Mouse (Mus musculus): ENCODE data around the gene Olfr959. TPM values are rescaled to one million over a fixed set of nuclear protein-coding genes. Genes with fewer than 3 reads are reported as not detected.

Olfr959 gene
- polyA plus RNA-seq, 1 experiment: not detected

DNA sequence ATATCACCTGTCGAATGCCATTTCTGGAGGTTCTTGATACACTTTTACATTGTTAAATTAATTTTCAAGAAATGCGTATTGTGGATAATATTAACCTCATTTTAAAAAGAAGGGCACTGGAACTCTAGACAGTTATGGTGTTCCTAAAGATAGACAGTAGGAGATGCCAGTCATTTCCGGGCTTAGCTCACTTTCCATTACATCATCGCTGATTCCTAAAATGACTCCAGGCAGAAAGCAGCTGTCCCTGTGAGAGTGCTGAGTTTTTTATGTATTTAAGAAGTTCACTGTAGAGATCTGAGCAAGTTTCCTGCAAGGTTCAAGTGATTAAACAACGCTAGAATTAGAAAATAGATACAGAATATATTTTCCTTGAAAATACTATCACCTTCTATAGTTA, 1.7 kb upstream of the Olfr959 start:
- H3K4me3 ChIP-seq (replicated peaks): no peak overlapping the region
- no peaks in the 10 kb centered on the region for H3K27me3 ChIP-seq (replicated peaks)
- H3K36me3 ChIP-seq (replicated peaks; ENCODE audit: low read length): no peaks in the 10 kb centered on the region
- H3K4me1 ChIP-seq: no peaks in the 10 kb centered on the region
- TF ChIP-seq GATA1 (IDR thresholded peaks at IDR 0.05; ENCODE audit: borderline replicate concordance, low read length) (no peak), FLI1 (IDR thresholded peaks at IDR 0.05; ENCODE audit: low read length) (no peak)
- peaks cover 7% of the 10 kb centered on the region; the same call in 1 of the 2 replicates for H3K9me3 ChIP-seq

DNA sequence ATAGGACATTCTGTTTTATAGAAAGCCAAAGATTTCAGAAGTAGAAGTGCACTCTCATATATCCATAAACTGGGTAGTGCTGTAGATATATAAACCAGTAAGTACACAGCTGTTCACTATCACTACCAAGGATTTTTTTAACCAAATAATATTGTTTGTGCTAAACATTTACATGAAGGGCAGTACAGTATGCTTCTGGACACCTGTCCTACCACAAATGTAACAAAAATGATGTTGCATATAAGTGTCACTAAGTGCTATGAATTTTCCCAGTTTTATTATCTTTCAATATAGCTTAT, 17.1 kb downstream of the Olfr959 start:
- Histone ChIP-seq H3K4me3 (replicated peaks) (no peak overlapping the region), H3K9me3 (no peaks in the 10 kb centered on the region), H3K36me3 (replicated peaks; ENCODE audit: low read length) (no peaks in the 10 kb centered on the region), H3K27me3 (replicated peaks) (no peaks in the 10 kb centered on the region), H3K4me1 (no peaks in the 10 kb centered on the region)
- TF ChIP-seq GATA1 (IDR thresholded peaks at IDR 0.05; ENCODE audit: borderline replicate concordance, low read length) (no peak), FLI1 (IDR thresholded peaks at IDR 0.05; ENCODE audit: low read length) (no peak)

DNA sequence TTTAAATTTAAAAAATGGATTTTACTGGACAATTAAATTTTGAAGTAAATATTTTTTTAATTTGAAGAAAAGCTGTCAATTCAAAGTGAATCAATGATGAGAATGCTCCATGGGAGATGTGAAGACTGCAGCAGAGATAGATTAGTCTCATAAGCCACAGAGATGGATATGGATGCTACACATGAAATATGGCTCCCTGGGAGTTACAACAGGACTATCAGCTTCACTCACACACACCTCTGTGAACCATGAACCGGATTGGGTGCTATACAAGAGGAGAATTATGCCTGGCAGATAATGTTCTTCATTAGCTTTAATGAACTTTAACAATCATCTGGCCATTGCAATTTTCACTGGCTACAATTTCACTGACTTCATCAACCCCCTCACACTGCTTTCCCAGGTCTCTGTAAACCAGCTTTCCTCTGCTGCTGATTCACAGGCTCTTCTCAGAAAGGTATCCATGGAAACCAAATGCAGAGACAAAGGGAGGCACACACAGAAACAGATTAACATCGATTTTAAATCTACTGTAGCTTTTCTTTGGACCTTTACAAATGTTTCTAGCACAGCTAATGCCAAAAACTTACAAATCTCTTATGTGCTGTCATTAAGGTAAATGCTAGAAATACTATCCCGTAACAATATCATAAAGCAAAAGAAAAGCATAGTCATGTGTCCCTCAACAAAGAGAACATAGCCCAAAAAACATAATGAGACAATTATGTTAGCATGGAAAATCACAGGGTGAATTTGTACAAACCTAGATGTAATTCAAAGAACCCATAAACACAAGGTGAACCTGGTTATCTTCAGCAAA, 17.6 kb downstream of the Olfr959 start:
- H3K27me3 ChIP-seq (replicated peaks): no peaks in the 10 kb centered on the region
- no peaks in the 10 kb centered on the region for H3K36me3 ChIP-seq (replicated peaks; ENCODE audit: low read length)
- TF ChIP-seq GATA1 (IDR thresholded peaks at IDR 0.05; ENCODE audit: borderline replicate concordance, low read length): no peak
- no peak for TF ChIP-seq FLI1 (IDR thresholded peaks at IDR 0.05; ENCODE audit: low read length)
- H3K4me1 ChIP-seq: no peaks in the 10 kb centered on the region
- H3K9me3 ChIP-seq: no peaks in the 10 kb centered on the region
- no peak overlapping the region for H3K4me3 ChIP-seq (replicated peaks)

DNA sequence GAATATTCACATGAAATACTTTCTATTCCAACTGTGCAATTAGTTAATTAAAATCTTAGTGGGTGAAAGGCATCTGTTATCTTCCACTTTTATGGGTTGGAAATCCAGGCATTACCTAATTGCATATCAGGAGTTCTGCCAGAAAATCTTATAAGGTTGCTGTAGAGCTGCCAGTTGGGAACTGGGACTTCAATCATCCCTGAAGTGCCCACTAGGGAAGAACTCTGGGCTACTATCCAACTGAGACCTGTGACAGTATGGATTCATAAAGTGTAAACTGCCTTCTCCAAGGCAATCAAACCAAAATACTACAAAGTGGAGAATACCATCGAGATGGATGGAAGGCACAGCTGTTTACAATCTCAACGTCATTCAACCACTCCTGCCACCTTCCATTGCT, 21.4 kb downstream of the Olfr959 start, which contains the start of gene Olfr958:
TSS of gene Olfr958 (minus strand) at position 109 of the 400 bp plus-strand sequence.
- H3K4me1 ChIP-seq: no peaks in the 10 kb centered on the region
- no peak within 1 kb of the TSS for H3K4me3 ChIP-seq (replicated peaks)
- no peak for TF ChIP-seq FLI1 (IDR thresholded peaks at IDR 0.05; ENCODE audit: low read length)
- no peak for TF ChIP-seq GATA1 (IDR thresholded peaks at IDR 0.05; ENCODE audit: borderline replicate concordance, low read length)
- H3K9me3 ChIP-seq: 0 out of 2 replicates have a peak, but pooled peaks cover 8% of the 10 kb centered on the region
- H3K36me3 ChIP-seq (replicated peaks; ENCODE audit: low read length): no peaks in the 10 kb centered on the region
- no peaks in the 10 kb centered on the region for H3K27me3 ChIP-seq (replicated peaks)

DNA sequence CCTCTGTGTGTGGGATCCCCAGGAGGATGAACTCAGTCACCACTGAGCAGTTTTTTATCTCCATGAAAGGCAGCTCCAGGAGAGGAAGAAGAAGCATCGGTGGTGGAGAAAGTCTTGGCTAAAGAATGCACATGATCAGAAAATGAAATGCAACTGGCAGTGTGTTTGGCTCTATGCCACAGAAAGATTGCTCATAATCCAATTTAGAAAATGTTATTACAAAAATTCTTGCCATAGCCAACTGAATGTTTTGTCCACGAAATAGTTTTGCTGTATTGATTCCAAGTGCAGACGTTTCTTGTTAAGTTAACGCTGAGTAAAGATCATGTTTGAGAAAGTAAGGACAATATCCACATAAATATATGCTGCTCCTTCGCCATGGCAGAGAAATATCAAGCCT, 24.6 kb downstream of the Olfr959 start:
- H3K4me3 ChIP-seq (replicated peaks): no peak overlapping the region
- no peaks in the 10 kb centered on the region for H3K27me3 ChIP-seq (replicated peaks)
- TF ChIP-seq FLI1 (IDR thresholded peaks at IDR 0.05; ENCODE audit: low read length) (no peak), GATA1 (IDR thresholded peaks at IDR 0.05; ENCODE audit: borderline replicate concordance, low read length) (no peak)
- peaks cover 14% of the 10 kb centered on the region for H3K9me3 ChIP-seq
- H3K4me1 ChIP-seq: no peaks in the 10 kb centered on the region
- H3K36me3 ChIP-seq (replicated peaks; ENCODE audit: low read length): no peaks in the 10 kb centered on the region

DNA sequence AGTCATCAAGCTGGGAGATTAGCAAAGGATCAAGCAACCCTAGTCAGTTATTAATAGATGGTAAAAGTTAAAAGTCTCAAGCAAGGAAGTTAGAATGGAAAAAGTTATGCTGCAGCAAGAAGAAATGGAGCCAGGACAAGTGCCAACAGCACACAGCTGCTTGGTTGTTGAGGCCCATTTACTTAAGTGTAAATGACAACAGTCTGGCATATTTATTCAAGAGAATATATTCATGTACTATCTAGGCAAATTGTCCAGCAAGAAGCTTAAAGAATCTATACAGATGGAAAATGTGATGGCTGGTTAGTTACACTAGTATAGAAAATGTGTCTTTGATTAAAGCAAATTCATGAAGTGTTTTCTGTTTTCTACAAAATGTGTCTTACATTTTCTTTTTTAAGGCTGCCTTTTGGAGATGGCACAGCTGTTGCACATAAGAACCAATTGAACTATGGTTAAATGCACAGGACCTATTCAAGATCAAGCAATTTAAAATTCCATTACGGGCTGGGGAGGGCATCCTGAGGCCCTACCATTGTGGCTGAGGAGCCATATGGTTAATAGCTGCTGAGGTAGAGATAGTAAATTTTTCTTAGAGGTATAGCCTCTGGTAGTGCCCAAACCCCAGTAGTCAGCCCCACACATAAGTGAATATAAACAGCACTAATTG, 51.6 kb downstream of the Olfr959 start:
- Histone ChIP-seq H3K4me3 (replicated peaks) (no peak overlapping the region), H3K36me3 (replicated peaks; ENCODE audit: low read length) (no peaks in the 10 kb centered on the region), H3K9me3 (no peaks in the 10 kb centered on the region), H3K27me3 (replicated peaks) (no peaks in the 10 kb centered on the region), H3K4me1 (no peaks in the 10 kb centered on the region)
- TF ChIP-seq FLI1 (IDR thresholded peaks at IDR 0.05; ENCODE audit: low read length) (no peak), GATA1 (IDR thresholded peaks at IDR 0.05; ENCODE audit: borderline replicate concordance, low read length) (no peak)

Other genes with a start within 250 kb of the Olfr959 start
- gene Olfr948, start 249.5 kb downstream of the Olfr959 start, polyA plus RNA-seq (2012; ENCODE audit: insufficient read depth, low replicate concordance): not detected in 2 replicates
- not detected in 2 replicates for gene Olfr951, start 188.2 kb downstream of the Olfr959 start, polyA plus RNA-seq (2012; ENCODE audit: insufficient read depth, low replicate concordance)
- gene Olfr952, start 148.4 kb downstream of the Olfr959 start, polyA plus RNA-seq (2012; ENCODE audit: insufficient read depth, low replicate concordance): not detected in 2 replicates
- gene Olfr954, start 118.9 kb downstream of the Olfr959 start, polyA plus RNA-seq (2012; ENCODE audit: insufficient read depth, low replicate concordance): 0.04 TPM in 1 of 2 replicates, not detected in the other
- not detected in 2 replicates for gene Olfr955, start 103.6 kb downstream of the Olfr959 start, polyA plus RNA-seq (2012; ENCODE audit: insufficient read depth, low replicate concordance)
- not detected in 2 replicates for gene Olfr44, start 81.6 kb downstream of the Olfr959 start, polyA plus RNA-seq (2012; ENCODE audit: insufficient read depth, low replicate concordance)
- gene Olfr957, start 59.8 kb downstream of the Olfr959 start, polyA plus RNA-seq (2012; ENCODE audit: insufficient read depth, low replicate concordance): not detected in 2 replicates
- gene Olfr958, start 21.5 kb downstream of the Olfr959 start, polyA plus RNA-seq (2012; ENCODE audit: insufficient read depth, low replicate concordance): not detected in 2 replicates
- 0.17 TPM in 1 of 2 replicates, not detected in the other for gene AW551984, start 28.8 kb upstream of the Olfr959 start, polyA plus RNA-seq (2012; ENCODE audit: insufficient read depth, low replicate concordance)
- not detected in 2 replicates for gene Olfr148, start 35.1 kb upstream of the Olfr959 start, polyA plus RNA-seq (2012; ENCODE audit: insufficient read depth, low replicate concordance)
- gene Olfr960, start 45.8 kb upstream of the Olfr959 start, polyA plus RNA-seq (2012; ENCODE audit: insufficient read depth, low replicate concordance): not detected in 2 replicates
- not detected in 2 replicates for gene Olfr961, start 69.5 kb upstream of the Olfr959 start, polyA plus RNA-seq (2012; ENCODE audit: insufficient read depth, low replicate concordance)
- not detected in 2 replicates for gene Olfr963, start 91.6 kb upstream of the Olfr959 start, polyA plus RNA-seq (2012; ENCODE audit: insufficient read depth, low replicate concordance)
- gene Olfr149, start 131.5 kb upstream of the Olfr959 start, polyA plus RNA-seq (2012; ENCODE audit: insufficient read depth, low replicate concordance): not detected in 2 replicates
- gene Olfr965, start 135.8 kb upstream of the Olfr959 start, polyA plus RNA-seq (2012; ENCODE audit: insufficient read depth, low replicate concordance): not detected in 2 replicates
- not detected in 2 replicates for gene Olfr150, start 155.4 kb upstream of the Olfr959 start, polyA plus RNA-seq (2012; ENCODE audit: insufficient read depth, low replicate concordance)
- gene Olfr967, start 170.7 kb upstream of the Olfr959 start, polyA plus RNA-seq (2012; ENCODE audit: insufficient read depth, low replicate concordance): not detected in 2 replicates
- 0.09 TPM in 1 of 2 replicates, not detected in the other for gene Olfr968, start 207.7 kb upstream of the Olfr959 start, polyA plus RNA-seq (2012; ENCODE audit: insufficient read depth, low replicate concordance)
- not detected in 2 replicates for gene Olfr969, start 215.4 kb upstream of the Olfr959 start, polyA plus RNA-seq (2012; ENCODE audit: insufficient read depth, low replicate concordance)
- gene Olfr970, start 233.3 kb upstream of the Olfr959 start, polyA plus RNA-seq (2012; ENCODE audit: insufficient read depth, low replicate concordance): not detected in 2 replicates

All from megakaryocyte, embryonic 14.5 days (primary cell).